Mouse (Mus musculus) T-helper 1 cell (primary cell): ENCODE results near the gene Ing4.

ENCODE experiments used
- in situ Hi-C: fragments of 300-600 bp; cut with MboI, MseI; formaldehyde crosslinking; loops from one replicate; pipeline ENCODE4 v1.15.1; 2025; ENCODE audit warnings: high pct_unique_total_duplicates

Ing4 gene

GRCm38 (mm10) chr6:125090341-125091085, 51.0 kb downstream of the Ing4 start:
- in situ Hi-C loops: no loop called here

- in situ Hi-C loops: no loop called here
Measured at GRCm38 (mm10) chr6:125092372-125092771, 52.8 kb downstream of the Ing4 start.

- in situ Hi-C loops: no loop called here
Measured at GRCm38 (mm10) chr6:125094843-125095242, 55.3 kb downstream of the Ing4 start.

GRCm38 (mm10) chr6:125095391-125096278, 56.1 kb downstream of the Ing4 start, which contains the start of gene Chd4:
Chd4 (plus strand) TSS chr6:125095981.
- in situ Hi-C loops: no loop called here

GRCm38 (mm10) chr6:125096279-125096596, 56.7 kb downstream of the Ing4 start:
- in situ Hi-C loops: no loop called here

DNA sequence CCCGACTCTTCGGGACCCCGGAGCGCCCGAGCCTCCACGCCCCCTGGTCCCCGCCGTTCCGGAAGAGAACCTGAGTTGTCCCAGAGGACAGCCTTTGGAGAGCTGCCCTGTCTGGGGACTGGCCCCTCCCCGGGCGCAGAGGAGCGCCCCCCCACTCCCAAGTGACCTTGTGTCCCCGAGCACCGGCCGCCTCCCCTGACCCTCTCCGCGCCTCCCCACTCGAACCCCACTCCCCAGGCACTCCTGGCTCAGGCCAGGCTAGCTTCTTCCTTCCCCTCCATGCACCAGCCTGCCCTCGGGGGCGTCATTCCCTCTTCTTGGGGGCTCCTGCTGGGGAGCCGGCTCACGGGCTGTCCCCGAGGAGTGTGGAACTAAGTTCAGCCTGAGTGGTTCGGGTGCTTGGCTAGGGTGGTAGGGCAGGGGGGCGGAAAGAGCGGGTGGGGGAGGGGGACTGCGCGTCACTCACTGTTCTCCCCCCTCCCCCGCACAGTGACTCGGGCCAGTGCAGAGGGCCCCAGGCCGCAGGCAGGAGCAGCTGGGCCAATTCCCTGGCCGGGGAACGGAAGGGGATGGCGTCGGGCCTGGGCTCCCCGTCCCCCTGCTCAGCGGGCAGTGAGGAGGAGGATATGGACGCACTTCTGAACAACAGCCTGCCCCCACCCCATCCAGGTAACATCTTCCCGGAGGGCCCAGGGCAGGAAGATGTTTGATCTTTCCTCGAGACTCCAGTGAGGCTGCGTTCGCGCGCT, 57.2 kb downstream of the Ing4 start:
- in situ Hi-C loops: no loop called here

DNA sequence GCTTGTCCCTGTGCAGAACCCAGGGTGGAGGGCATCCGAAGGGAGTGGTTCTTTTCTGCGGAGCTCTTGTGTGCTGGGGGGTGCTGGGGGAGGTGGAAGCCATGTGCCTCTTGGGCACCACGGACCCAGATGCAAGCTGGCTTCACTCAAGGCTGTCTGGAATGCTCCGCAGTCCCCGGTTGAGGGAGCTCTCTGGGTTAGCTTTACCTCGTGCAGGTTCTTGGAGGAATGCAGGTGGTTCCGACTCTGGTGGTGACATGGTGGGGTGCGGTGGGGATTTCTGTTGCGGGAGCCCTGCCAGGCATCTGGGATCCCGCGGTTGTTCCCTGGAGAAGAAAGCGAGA, 57.8 kb downstream of the Ing4 start:
- in situ Hi-C loops: no loop called here

DNA sequence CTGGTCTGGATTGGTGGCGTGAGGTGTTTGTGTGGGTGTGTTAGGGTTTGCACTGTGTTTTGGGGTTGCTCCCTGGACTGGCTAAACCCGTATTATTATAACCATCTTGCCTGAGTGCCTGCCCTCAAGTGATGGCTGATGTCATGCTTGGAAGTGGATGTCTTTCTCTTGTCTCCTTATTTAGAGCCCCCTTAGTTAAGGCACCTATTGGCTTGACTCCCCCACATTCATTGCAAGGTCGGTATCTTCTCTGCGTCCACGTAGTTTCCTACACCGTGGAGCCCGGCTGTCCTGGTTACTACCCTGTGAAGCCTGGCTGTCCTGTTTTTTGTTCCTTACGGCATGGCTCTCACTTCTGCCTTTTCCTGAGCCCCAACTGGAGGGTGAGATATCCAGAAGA, 58.4 kb downstream of the Ing4 start:
- in situ Hi-C loops: no loop called here

DNA sequence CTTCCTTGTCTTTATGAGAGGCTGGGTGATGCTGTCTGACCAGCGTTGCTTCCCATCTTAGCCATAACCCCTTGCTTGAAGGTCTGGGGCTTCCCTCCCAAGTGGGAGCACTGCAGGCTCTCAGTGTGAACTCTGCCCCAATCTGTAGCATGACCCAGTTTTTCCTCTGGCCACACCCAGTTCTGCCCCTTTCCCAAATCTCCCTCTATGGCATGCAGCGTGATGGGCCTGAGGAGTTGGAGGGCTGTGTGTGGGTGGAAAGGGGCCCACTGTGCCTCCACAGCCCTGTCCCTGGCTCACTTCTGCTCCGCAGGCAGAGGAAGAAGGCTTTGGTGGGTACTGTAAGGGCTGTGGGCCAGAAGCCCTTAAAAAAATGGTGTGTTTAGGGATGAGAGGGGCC, 59.0 kb downstream of the Ing4 start:
- in situ Hi-C loops: no loop called here
